Mouse (Mus musculus) thymus, adult 2 months (tissue): Measurements from ENCODE around the gene Ppp1r12c.

Source experiments
- CTCF ChIP-seq: fragments of 200-500 bp; IDR thresholded peaks from 2 replicates; pipeline ENCODE4 v1.5.1; 2012; ENCODE audit warnings: mild to moderate bottlenecking, control low read depth, low read length, moderate library complexity, borderline replicate concordance; ENCODE audit not compliant: control insufficient read depth, poor library complexity, insufficient read depth; ENCODE audit errors: extremely low read depth
- POLR2A ChIP-seq: fragments of 200-500 bp; IDR thresholded peaks from 2 replicates; pipeline ENCODE4 v1.6.1; 2012; ENCODE audit warnings: mild to moderate bottlenecking, low read length, control low read depth, moderate library complexity; ENCODE audit not compliant: control insufficient read depth, poor library complexity, insufficient read depth; ENCODE audit errors: extremely low read depth

DNA sequence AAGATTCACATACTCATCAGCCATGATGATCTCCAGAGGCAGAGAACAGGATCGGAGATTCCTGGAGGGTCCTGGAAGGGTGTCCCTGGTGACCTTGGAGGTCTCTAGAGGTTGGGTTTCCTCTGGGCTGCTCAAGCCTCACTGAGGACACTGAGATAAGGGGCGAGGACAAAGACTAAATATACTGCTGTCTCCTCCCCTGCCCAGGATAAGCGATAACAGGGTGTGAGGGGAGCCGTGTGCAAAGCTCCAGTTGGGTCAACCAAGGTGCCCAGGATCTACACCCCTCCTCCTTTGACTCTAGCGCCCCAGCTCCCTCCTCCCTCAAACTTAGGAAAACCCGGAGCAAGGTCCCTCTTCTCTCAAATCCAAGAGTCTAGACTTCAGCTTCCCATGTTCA lies 20.8 kb upstream of the Ppp1r12c start:
- TF ChIP-seq CTCF (no peak), POLR2A (no peak)
